Mouse (Mus musculus) cerebellum, adult 2 months (tissue): ENCODE measurements around the gene Ehmt2. TPM values are rescaled to one million over a fixed set of nuclear protein-coding genes. Genes with fewer than 3 reads are reported as not detected.
"Not testable (repeated sequence)": the region's sequence is repeated elsewhere in the genome, so short reads cannot be mapped to it uniquely, and the experiment has no call there.

Source experiments
- DNase-seq, 2 experiments: peaks; one replicate each; pipeline ENCODE4 v3.0.0; 2021
- H3K27ac ChIP-seq: fragments of 200-500 bp; 2 replicates; pipeline ENCODE4 v1.5.1; 2012; ENCODE audit warnings: low read length, control low read depth, inconsistent platforms; ENCODE audit not compliant: insufficient read depth
- H3K27me3 ChIP-seq: fragments of 200-500 bp; 2 replicates; pipeline ENCODE4 v1.6.1; 2012; ENCODE audit warnings: inconsistent platforms, mild to moderate bottlenecking, low read length, moderate library complexity; ENCODE audit not compliant: control insufficient read depth, insufficient read depth
- H3K4me1 ChIP-seq: fragments of 200-500 bp; 2 replicates; pipeline ENCODE4 v1.6.1; 2011; ENCODE audit warnings: low read length; ENCODE audit not compliant: control insufficient read depth, insufficient read depth
- H3K4me3 ChIP-seq: fragments of 200-500 bp; replicated peaks from 2 replicates; pipeline ENCODE3; 2011; ENCODE audit warnings: mild to moderate bottlenecking, low read depth, low read length, control low read depth; ENCODE audit not compliant: insufficient read depth
- CTCF ChIP-seq: fragments of 200-500 bp; IDR thresholded peaks from 2 replicates; pipeline ENCODE4 v1.5.1; 2011; ENCODE audit warnings: low read depth, mild to moderate bottlenecking, control low read depth, low read length, moderate library complexity, borderline replicate concordance; ENCODE audit not compliant: insufficient read depth
- POLR2A ChIP-seq: fragments of 200-500 bp; IDR thresholded peaks from 2 replicates; pipeline ENCODE4 v1.6.1; 2011; ENCODE audit warnings: low read length, control low read depth, borderline replicate concordance; ENCODE audit not compliant: insufficient read depth
- WGBS: fragments of 180-500 bp; shearing (Covaris S2); methylation state at CpG from one replicate; pipeline ENCODE4 v1.1.7; 2018; 5-methylcytosine and 5-hydroxymethylcytosine counted together
- polyA plus RNA-seq: library from polyadenylated mRNA; depleted of rRNA; stranded (reverse); fragments of >200 nt; gene quantifications from 2 replicates; pipeline ENCODE4 v1.2.3, GENCODE M21; 2012

Gene Ehmt2
- polyA plus RNA-seq, 1 experiment, result 174 TPM

GRCm38 (mm10) chr17:34952378-34953040 is 54.2 kb downstream of the Ehmt2 start:
- H3K4me1 ChIP-seq, result no peaks in the 10 kb centered on the region; the same call in none of the 2 replicates
- peak overlapping the region; percentile 98 for H3K4me3 ChIP-seq
- TF ChIP-seq POLR2A (peak; percentile 85), CTCF (peak; percentile 61; the same call in 1 of the 2 replicates)
- under 1% methylated on average over 23 of the region's 23 CpGs for WGBS
- H3K27ac ChIP-seq, result peak overlapping the region; percentile 64
- H3K27me3 ChIP-seq, result no peaks in the 10 kb centered on the region
- peak; percentile 74 to 84 for DNase-seq

DNA sequence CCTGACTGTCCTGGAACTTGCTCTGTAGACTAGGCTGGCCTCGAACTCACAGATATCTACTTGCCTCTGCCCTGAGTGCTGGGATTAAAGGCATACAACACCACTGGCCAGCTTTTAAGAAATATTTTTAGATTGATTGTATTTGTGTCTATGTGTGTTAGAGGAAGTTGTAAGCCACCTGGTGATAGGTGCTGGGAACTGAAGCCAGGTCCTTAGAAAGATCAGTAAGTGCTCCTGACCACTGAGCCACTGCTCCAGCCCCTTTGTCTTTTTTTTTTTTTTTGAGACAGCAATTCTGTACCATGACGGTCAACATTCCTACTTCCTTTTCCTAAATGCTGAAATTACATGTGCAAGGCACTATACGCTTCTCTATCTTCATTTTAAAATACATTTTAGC is 55.0 kb downstream of the Ehmt2 start:
- Histone ChIP-seq H3K4me1 (no peaks in the 10 kb centered on the region; the same call in none of the 2 replicates), H3K27me3 (no peaks in the 10 kb centered on the region), H3K4me3 (no peak overlapping the region), H3K27ac (no peak overlapping the region)
- 85% methylated on average over 3 of the region's 3 CpGs for WGBS
- TF ChIP-seq CTCF, result no peak
- DNase-seq, result no peak

GRCm38 (mm10) chr17:34953904-34954303 is 55.6 kb downstream of the Ehmt2 start:
- no peaks in the 10 kb centered on the region; the same call in none of the 2 replicates for H3K4me1 ChIP-seq
- no peak overlapping the region for H3K4me3 ChIP-seq
- TF ChIP-seq POLR2A (no peak), CTCF (no peak)
- H3K27ac ChIP-seq, result no peak overlapping the region
- WGBS, result 90% methylated on average over 4 of the region's 4 CpGs
- DNase-seq, result no peak
- H3K27me3 ChIP-seq, result no peaks in the 10 kb centered on the region

DNA sequence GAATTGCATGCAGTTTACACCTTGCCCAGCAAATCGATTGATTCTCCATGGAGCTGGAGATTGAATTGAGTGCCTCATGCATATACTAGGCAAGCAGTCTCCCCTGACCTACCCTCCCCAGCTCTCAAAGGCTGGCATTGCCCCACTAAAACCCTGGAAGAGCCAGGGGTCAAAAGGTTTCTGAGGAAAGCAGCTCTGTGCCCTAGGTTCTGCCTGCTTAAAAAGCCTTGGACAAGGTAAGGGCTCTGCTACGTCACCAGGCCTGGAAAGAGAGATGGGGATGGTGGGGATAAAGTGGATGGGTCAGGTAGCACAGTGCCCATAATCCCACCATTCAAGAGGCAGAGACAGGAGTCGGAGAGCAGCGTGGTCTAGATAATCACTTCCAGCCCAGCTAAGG is 56.6 kb downstream of the Ehmt2 start:
- H3K4me1 ChIP-seq, result peaks cover 3% of the 10 kb centered on the region
- no peak overlapping the region for H3K4me3 ChIP-seq
- no peak overlapping the region for H3K27ac ChIP-seq
- no peak for DNase-seq
- H3K27me3 ChIP-seq, result no peaks in the 10 kb centered on the region
- WGBS, result 90% methylated on average over 4 of the region's 4 CpGs
- TF ChIP-seq POLR2A, result no peak
- no peak for TF ChIP-seq CTCF

GRCm38 (mm10) chr17:34955884-34956283 is 57.6 kb downstream of the Ehmt2 start:
- TF ChIP-seq POLR2A (no peak), CTCF (no peak)
- DNase-seq, result no peak
- H3K4me3 ChIP-seq, result no peak overlapping the region
- 77% methylated on average over 3 of the region's 3 CpGs for WGBS
- no peak overlapping the region for H3K27ac ChIP-seq
- H3K27me3 ChIP-seq, result no peaks in the 10 kb centered on the region
- H3K4me1 ChIP-seq, result peaks cover 3% of the 10 kb centered on the region

- no peak for TF ChIP-seq POLR2A
- TF ChIP-seq CTCF, result no peak
- DNase-seq, result no peak
Measured at GRCm38 (mm10) chr17:34956340-34956739, 58.1 kb downstream of the Ehmt2 start.

DNA sequence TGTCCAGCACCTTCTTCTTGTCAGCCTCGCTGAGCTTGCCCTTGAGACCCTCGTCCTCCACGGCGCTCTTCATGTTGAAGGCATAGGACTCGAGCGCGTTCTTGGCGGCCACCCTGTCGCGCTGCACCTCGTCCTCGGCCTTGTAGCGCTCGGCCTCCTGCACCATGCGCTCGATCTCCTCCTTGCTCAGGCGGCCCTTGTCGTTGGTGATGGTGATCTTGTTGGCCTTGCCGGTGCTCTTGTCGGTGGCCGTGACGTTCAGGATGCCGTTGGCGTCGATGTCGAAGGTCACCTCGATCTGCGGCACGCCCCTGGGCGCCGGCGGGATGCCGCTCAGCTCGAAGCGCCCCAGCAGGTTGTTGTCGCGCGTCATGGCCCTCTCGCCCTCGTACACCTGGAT is 59.0 kb downstream of the Ehmt2 start:
- not testable (repeated sequence) for H3K4me1 ChIP-seq, H3K27me3 ChIP-seq, H3K4me3 ChIP-seq, DNase-seq, H3K27ac ChIP-seq
- 8% methylated on average over 40 of the region's 40 CpGs for WGBS

More at GRCm38 (mm10) chr17:34956340-34956739, 58.1 kb downstream of the Ehmt2 start:
- Histone ChIP-seq H3K4me3 (no peak overlapping the region), H3K4me1 (peaks cover 3% of the 10 kb centered on the region), H3K27me3 (no peaks in the 10 kb centered on the region), H3K27ac (no peak overlapping the region)
- 38% methylated on average over 1 of the region's 1 CpGs for WGBS

- not testable (repeated sequence) for DNase-seq, H3K27me3 ChIP-seq, H3K4me1 ChIP-seq, H3K27ac ChIP-seq, H3K4me3 ChIP-seq
- WGBS, result 12% methylated on average over 27 of the region's 40 CpGs
Measured at GRCm38 (mm10) chr17:34957966-34958365, 59.7 kb downstream of the Ehmt2 start.

DNA sequence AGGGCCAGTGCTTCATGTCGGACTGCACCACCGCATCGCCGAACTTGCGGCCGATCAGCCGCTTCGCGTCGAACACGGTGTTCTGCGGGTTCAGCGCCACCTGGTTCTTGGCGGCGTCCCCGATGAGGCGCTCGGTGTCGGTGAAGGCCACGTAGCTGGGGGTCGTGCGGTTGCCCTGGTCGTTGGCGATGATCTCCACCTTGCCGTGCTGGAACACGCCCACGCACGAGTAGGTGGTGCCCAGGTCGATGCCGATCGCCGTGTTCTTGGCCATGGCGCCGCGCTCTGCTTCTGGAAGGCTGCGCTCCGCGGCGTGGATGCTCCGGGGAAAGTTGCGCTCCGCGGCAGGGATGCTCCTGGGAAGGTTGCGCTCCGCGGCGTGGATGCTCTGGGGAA is 60.5 kb downstream of the Ehmt2 start:
- not testable (repeated sequence) for H3K27me3 ChIP-seq, H3K4me1 ChIP-seq, H3K27ac ChIP-seq, DNase-seq
- peak overlapping the region; percentile 61 for H3K4me3 ChIP-seq
- WGBS, result 4% methylated on average over 30 of the region's 47 CpGs
